Mouse (Mus musculus) CH12.LX (cell line): ENCODE results near the gene Gal3st4. TPM values are rescaled to one million over a fixed set of nuclear protein-coding genes. Genes with fewer than 3 reads are reported as not detected.

Experiments
- DNase-seq: peaks from one replicate; pipeline ENCODE4 v3.0.0-alpha.2; 2013; ENCODE audit errors: extremely low read depth
- H3K27ac ChIP-seq: 2 replicates; pipeline ENCODE4 v1.5.1; 2012; ENCODE audit warnings: low read depth, mild to moderate bottlenecking, control low read depth, moderate library complexity; ENCODE audit not compliant: insufficient read depth
- H3K27me3 ChIP-seq: replicated peaks from 2 replicates; pipeline ENCODE3; 2012; ENCODE audit warnings: inconsistent platforms
- H3K36me3 ChIP-seq, 2 experiments: replicated peaks in 1 of 2; 2 replicates each; pipeline versions ENCODE3 to v1.6.1; 2012; ENCODE audit warnings: inconsistent platforms in 1 of 2, low read length in 1 of 2, mild to moderate bottlenecking in 1 of 2, mixed read lengths in 1 of 2, moderate library complexity in 1 of 2; ENCODE audit not compliant: control insufficient read depth in 1 of 2, insufficient read depth in 1 of 2
- H3K4me1 ChIP-seq, 2 experiments: 2 replicates each; pipeline ENCODE4 v1.6.1; 2012; ENCODE audit warnings: inconsistent platforms in 1 of 2, moderate library complexity in 1 of 2; ENCODE audit not compliant: insufficient read depth in 2 of 2, control insufficient read depth in 1 of 2
- H3K4me2 ChIP-seq: 2 replicates; pipeline ENCODE4 v1.6.1; 2012; ENCODE audit warnings: low read depth, mild to moderate bottlenecking, control low read depth; ENCODE audit not compliant: poor library complexity, insufficient read depth, severe bottlenecking
- H3K4me3 ChIP-seq, 3 experiments: fragments of 150-350 bp in 1 of 3; sonication (generic) in 1 of 3; replicated peaks in 1 of 3; 2 replicates each; pipeline versions ENCODE3 to v1.5.1; 2011 to 2012; ENCODE audit warnings: low read depth in 2 of 3, low read length in 2 of 3, mild to moderate bottlenecking in 2 of 3, moderate library complexity in 2 of 3, control low read depth in 1 of 3, improper control_type of control experiment in 1 of 3, inconsistent platforms in 1 of 3, mixed read lengths in 1 of 3; ENCODE audit not compliant: poor library complexity in 1 of 3
- H3K79me2 ChIP-seq: replicated peaks from 2 replicates; pipeline ENCODE4 v1.6.1; 2012; ENCODE audit warnings: mild to moderate bottlenecking, moderate library complexity; ENCODE audit not compliant: control insufficient read depth, poor library complexity, insufficient read depth, severe bottlenecking; ENCODE audit errors: extremely low read depth
- H3K9ac ChIP-seq: 2 replicates; pipeline ENCODE4 v1.6.1; 2012; ENCODE audit warnings: low read depth, mild to moderate bottlenecking, control low read depth, moderate library complexity; ENCODE audit not compliant: insufficient read depth
- H3K9me3 ChIP-seq: replicated peaks from 2 replicates; pipeline ENCODE3; 2012; ENCODE audit warnings: low read length, inconsistent platforms, mixed read lengths
- BHLHE40 ChIP-seq: IDR thresholded peaks from 2 replicates; pipeline ENCODE4 v1.6.1; 2011; ENCODE audit warnings: mild to moderate bottlenecking, low read depth, low read length, improper control_type of control experiment
- CHD2 ChIP-seq: IDR thresholded peaks from 2 replicates; pipeline ENCODE4 v1.6.1; 2011; ENCODE audit warnings: low read length, improper control_type of control experiment
- CTCF ChIP-seq, 2 experiments: IDR thresholded peaks in 1 of 2; conservative IDR thresholded peaks in 1 of 2; 2 replicates each; pipeline ENCODE4 v1.5.1; 2011 to 2012; ENCODE audit warnings: low read depth in 2 of 2, low read length in 2 of 2, improper control_type of control experiment in 1 of 2, inconsistent platforms in 1 of 2, mild to moderate bottlenecking in 1 of 2, moderate library complexity in 1 of 2
- ETS1 ChIP-seq: conservative IDR thresholded peaks from 2 replicates; pipeline ENCODE4 v1.6.1; 2012; ENCODE audit warnings: low read depth, mild to moderate bottlenecking, inconsistent platforms, low read length, improper control_type of control experiment, moderate library complexity
- GABPA ChIP-seq: IDR thresholded peaks from 2 replicates; pipeline ENCODE4 v1.6.1; 2012; ENCODE audit warnings: low read depth, low read length, improper control_type of control experiment, inconsistent platforms; ENCODE audit not compliant: insufficient replicate concordance
- JUN ChIP-seq: IDR thresholded peaks from 2 replicates; pipeline ENCODE4 v1.6.1; 2011; ENCODE audit warnings: low read depth, mild to moderate bottlenecking, low read length, improper control_type of control experiment, moderate library complexity; ENCODE audit not compliant: insufficient read depth
- KAT2A ChIP-seq: IDR thresholded peaks from 2 replicates; pipeline ENCODE4 v1.6.1; 2012; ENCODE audit warnings: low read length, improper control_type of control experiment, inconsistent platforms; ENCODE audit not compliant: insufficient replicate concordance
- MAX ChIP-seq: IDR thresholded peaks from 2 replicates; pipeline ENCODE4 v1.6.1; 2011; ENCODE audit warnings: low read length, improper control_type of control experiment
- MAZ ChIP-seq: IDR thresholded peaks from 2 replicates; pipeline ENCODE4 v1.6.1; 2012; ENCODE audit warnings: low read depth, mild to moderate bottlenecking, inconsistent platforms, low read length, improper control_type of control experiment, moderate library complexity
- MXI1 ChIP-seq: IDR thresholded peaks from 2 replicates; pipeline ENCODE4 v1.6.1; 2011; ENCODE audit warnings: mild to moderate bottlenecking, low read depth, low read length, improper control_type of control experiment
- MYC ChIP-seq: IDR thresholded peaks from 2 replicates; pipeline ENCODE4 v1.6.1; 2011; ENCODE audit warnings: low read depth, mild to moderate bottlenecking, improper control_type of control experiment, low read length
- NRF1 ChIP-seq: IDR thresholded peaks from 2 replicates; pipeline ENCODE4 v1.6.1; 2014; ENCODE audit warnings: low read depth, mild to moderate bottlenecking, inconsistent platforms, low read length, improper control_type of control experiment, moderate library complexity
- PAX5 ChIP-seq: IDR thresholded peaks from 2 replicates; pipeline ENCODE4 v1.6.1; 2012; ENCODE audit warnings: low read length, inconsistent platforms, mixed read lengths
- RCOR1 ChIP-seq: conservative IDR thresholded peaks from 2 replicates; pipeline ENCODE4 v1.6.1; 2012; ENCODE audit warnings: low read depth, mild to moderate bottlenecking, inconsistent platforms, low read length, improper control_type of control experiment
- TBP ChIP-seq: conservative IDR thresholded peaks from 2 replicates; pipeline ENCODE4 v1.6.1; 2011; ENCODE audit warnings: low read depth, low read length, improper control_type of control experiment
- UBTF ChIP-seq: IDR thresholded peaks from 2 replicates; pipeline ENCODE4 v1.6.1; 2012; ENCODE audit warnings: low read depth, mild to moderate bottlenecking, inconsistent platforms, low read length, improper control_type of control experiment, moderate library complexity
- USF2 ChIP-seq: conservative IDR thresholded peaks from 2 replicates; pipeline ENCODE4 v1.6.1; 2011; ENCODE audit warnings: low read depth, low read length, improper control_type of control experiment
- ZC3H11A ChIP-seq: IDR thresholded peaks from 2 replicates; pipeline ENCODE4 v1.6.1; 2012; ENCODE audit warnings: low read depth, mild to moderate bottlenecking, inconsistent platforms, low read length, improper control_type of control experiment
- ZMIZ1 ChIP-seq: IDR thresholded peaks from 2 replicates; pipeline ENCODE4 v1.6.1; 2012; ENCODE audit warnings: low read depth, mild to moderate bottlenecking, inconsistent platforms, low read length, improper control_type of control experiment
- ZNF384 ChIP-seq: IDR thresholded peaks from 2 replicates; pipeline ENCODE4 v1.6.1; 2012; ENCODE audit warnings: low read depth, low read length, improper control_type of control experiment, inconsistent platforms
- dilution Hi-C: fragments of 300-500 bp; cut with MboI; formaldehyde crosslinking; loops from 2 replicates; pipeline ENCODE4 v1.14.3; 2020; ENCODE audit warnings: low sequenced_read_pairs; ENCODE audit not compliant: extremely low pct_unique_long_range_greater_than_20kb, extremely low pct_ligation_motif_present
- in situ Hi-C: fragments of 300-500 bp; cut with MboI; formaldehyde crosslinking; loops from 3 replicates; pipeline ENCODE4 v1.14.3; 2019; ENCODE audit warnings: low sequenced_read_pairs, low pct_ligation_motif_present, low pct_unique_long_range_greater_than_20kb, mixed read lengths
- polyA plus RNA-seq: library from polyadenylated mRNA; unstranded; fragments of >175 nt; gene quantifications from 2 replicates; pipeline ENCODE4 v1.2.1, GENCODE M21; 2012; ENCODE audit warnings: low read depth; ENCODE audit not compliant: insufficient read length
- total RNA-seq, 2 experiments: library from RNA; depleted of rRNA; stranded (reverse); fragments of 300-350 nt in 1 of 2; fragments of >200 nt in 1 of 2; gene quantifications; 2 replicates each; pipeline ENCODE4 v1.2.3; 2012 to 2014

Gene Gal3st4
- total RNA-seq (2012; rRNA removed) (0.21 and 0.25 TPM in 2 replicates), total RNA-seq (2014; rRNA removed) (not detected in 2 replicates), polyA plus RNA-seq (not detected in 2 replicates)

- Histone ChIP-seq H3K4me2 (no peak within 1 kb of the TSS), H3K9me3 (no peaks in the 10 kb centered on the region), H3K27me3 (peaks cover 27% of the 10 kb centered on the region)
Observed at GRCm38 (mm10) chr5:138272409-138272923, at the start of gene Gal3st4. Gene Gal3st4, minus strand, starts transcription at chr5:138272840.

DNA sequence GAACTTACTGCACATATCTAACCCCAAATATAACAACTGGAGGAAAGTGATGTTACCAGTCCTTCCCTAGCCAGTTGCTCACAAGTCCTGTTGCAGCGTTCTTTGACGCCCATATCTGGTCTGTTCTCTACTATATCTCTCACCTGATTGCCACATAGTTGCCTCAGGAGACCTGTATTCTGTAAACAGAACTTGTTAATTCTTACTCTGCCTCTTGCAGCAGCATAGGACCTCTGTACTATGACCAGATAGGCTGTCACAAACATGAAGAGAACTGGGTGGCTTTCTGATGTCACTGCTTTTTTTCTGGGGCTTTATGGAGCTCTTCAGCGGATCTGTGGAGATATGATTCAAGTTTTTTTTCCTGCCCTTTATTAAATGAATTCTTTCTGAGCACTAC lies 40.2 kb upstream of the Gal3st4 start:
- TF ChIP-seq RCOR1, result no peak
- TF ChIP-seq MYC, result no peak
- no peak for TF ChIP-seq JUN
- no peak for TF ChIP-seq TBP
- no peak for TF ChIP-seq CHD2
- no peak for TF ChIP-seq UBTF
- no peak for TF ChIP-seq MAX
- TF ChIP-seq PAX5, result no peak
- no peak for TF ChIP-seq MXI1
- Histone ChIP-seq H3K79me2 (no peaks in the 10 kb centered on the region), H3K27me3 (peaks cover 6% of the 10 kb centered on the region), H3K4me3 (no peak overlapping the region), H3K9ac (no peak overlapping the region), H3K36me3 (no peaks in the 10 kb centered on the region), H3K9me3 (no peaks in the 10 kb centered on the region), H3K4me1 (no peaks in the 10 kb centered on the region), H3K27ac (no peak overlapping the region), H3K4me2 (no peak overlapping the region)
- in situ Hi-C loops (no loop called here), dilution Hi-C loops (no loop called here)
- DNase-seq, result no peak

More at GRCm38 (mm10) chr5:138272409-138272923, at the start of gene Gal3st4:
- no peak within 1 kb of the TSS for H3K9ac ChIP-seq
- in situ Hi-C loops, result no loop called here
- dilution Hi-C loops, result no loop called here
- peaks cover 0 to 5% of the 10 kb centered on the region in 2 experiments for H3K36me3 ChIP-seq
- H3K79me2 ChIP-seq, result no peaks in the 10 kb centered on the region
- DNase-seq, result no peak
- no peak within 1 kb of the TSS for H3K27ac ChIP-seq
- no peak for TF ChIP-seq USF2
- no peak for TF ChIP-seq CTCF (conservative IDR thresholded peaks at IDR 0.05 in 1 of 2, IDR thresholded peaks at IDR 0.05 in 1 of 2; ENCODE audit: low read depth in 2 of 2, low read length in 2 of 2)
- no peak for TF ChIP-seq NRF1
- no peak within 1 kb of the TSS for H3K4me3 ChIP-seq
- peaks cover 0 to 5% of the 10 kb centered on the region in 2 experiments; a peak in 2 of 4 replicates for H3K4me1 ChIP-seq

DNA sequence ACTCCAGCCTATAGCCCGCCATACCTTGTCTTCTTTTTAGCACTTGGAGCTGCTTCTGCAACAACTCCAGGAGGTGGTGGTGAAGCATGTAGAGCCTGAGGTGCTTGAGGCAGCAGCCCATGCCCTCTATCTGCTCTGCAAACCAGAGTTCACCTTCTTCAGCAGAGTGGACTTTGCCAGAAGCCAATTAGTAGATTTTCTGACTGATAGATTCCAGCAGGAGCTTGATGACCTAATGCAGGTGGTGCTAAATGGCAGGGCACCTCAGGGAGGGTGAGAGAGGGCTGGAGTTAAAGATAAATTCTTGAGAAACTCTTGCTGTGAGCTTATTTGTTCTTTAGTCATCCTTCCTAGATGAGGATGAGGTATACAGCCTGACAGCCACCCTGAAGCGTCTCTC lies 27.0 kb upstream of the Gal3st4 start:
- dilution Hi-C loops, result no loop called here
- no peak for TF ChIP-seq KAT2A
- TF ChIP-seq MAZ, result no peak
- no peak for TF ChIP-seq GABPA
- TF ChIP-seq JUN, result no peak
- TF ChIP-seq BHLHE40, result no peak
- TF ChIP-seq ETS1, result no peak
- TF ChIP-seq UBTF, result no peak
- no peak for TF ChIP-seq ZNF384
- TF ChIP-seq MXI1, result no peak
- no peak for TF ChIP-seq ZMIZ1
- no peak for TF ChIP-seq ZC3H11A
- Histone ChIP-seq H3K4me2 (no peak overlapping the region), H3K9me3 (no peaks in the 10 kb centered on the region), H3K4me1 (no peaks in the 10 kb centered on the region), H3K36me3 (no peaks in the 10 kb centered on the region), H3K27ac (no peak overlapping the region), H3K79me2 (no peaks in the 10 kb centered on the region), H3K27me3 (peaks cover 37% of the 10 kb centered on the region), H3K4me3 (no peak overlapping the region), H3K9ac (no peak overlapping the region)
- DNase-seq, result no peak
- in situ Hi-C loops, result no loop called here
